Mouse (Mus musculus) CH12.LX (cell line): ENCODE data around the gene Sarnp. TPM values are rescaled to one million over a fixed set of nuclear protein-coding genes. Genes with fewer than 3 reads are reported as not detected.
A peak's percentile ranks its signal among the peaks of the same experiment; 100 is the strongest.

ENCODE experiments used
- DNase-seq: peaks from one replicate; pipeline ENCODE4 v3.0.0-alpha.2; 2013; ENCODE audit errors: extremely low read depth
- H3K27ac ChIP-seq: 2 replicates; pipeline ENCODE4 v1.5.1; 2012; ENCODE audit warnings: low read depth, mild to moderate bottlenecking, control low read depth, moderate library complexity; ENCODE audit not compliant: insufficient read depth
- H3K27me3 ChIP-seq: replicated peaks from 2 replicates; pipeline ENCODE3; 2012; ENCODE audit warnings: inconsistent platforms
- H3K36me3 ChIP-seq, 2 experiments: replicated peaks in 1 of 2; 2 replicates each; pipeline versions ENCODE3 to v1.6.1; 2012; ENCODE audit warnings: inconsistent platforms in 1 of 2, low read length in 1 of 2, mild to moderate bottlenecking in 1 of 2, mixed read lengths in 1 of 2, moderate library complexity in 1 of 2; ENCODE audit not compliant: control insufficient read depth in 1 of 2, insufficient read depth in 1 of 2
- H3K4me1 ChIP-seq, 2 experiments: 2 replicates each; pipeline ENCODE4 v1.6.1; 2012; ENCODE audit warnings: inconsistent platforms in 1 of 2, moderate library complexity in 1 of 2; ENCODE audit not compliant: insufficient read depth in 2 of 2, control insufficient read depth in 1 of 2
- H3K4me2 ChIP-seq: 2 replicates; pipeline ENCODE4 v1.6.1; 2012; ENCODE audit warnings: low read depth, mild to moderate bottlenecking, control low read depth; ENCODE audit not compliant: poor library complexity, insufficient read depth, severe bottlenecking
- H3K4me3 ChIP-seq, 3 experiments: fragments of 150-350 bp in 1 of 3; sonication (generic) in 1 of 3; replicated peaks in 1 of 3; 2 replicates each; pipeline versions ENCODE3 to v1.5.1; 2011 to 2012; ENCODE audit warnings: low read depth in 2 of 3, low read length in 2 of 3, mild to moderate bottlenecking in 2 of 3, moderate library complexity in 2 of 3, control low read depth in 1 of 3, improper control_type of control experiment in 1 of 3, inconsistent platforms in 1 of 3, mixed read lengths in 1 of 3; ENCODE audit not compliant: poor library complexity in 1 of 3
- H3K79me2 ChIP-seq: replicated peaks from 2 replicates; pipeline ENCODE4 v1.6.1; 2012; ENCODE audit warnings: mild to moderate bottlenecking, moderate library complexity; ENCODE audit not compliant: control insufficient read depth, poor library complexity, insufficient read depth, severe bottlenecking; ENCODE audit errors: extremely low read depth
- H3K9ac ChIP-seq: 2 replicates; pipeline ENCODE4 v1.6.1; 2012; ENCODE audit warnings: low read depth, mild to moderate bottlenecking, control low read depth, moderate library complexity; ENCODE audit not compliant: insufficient read depth
- H3K9me3 ChIP-seq: replicated peaks from 2 replicates; pipeline ENCODE3; 2012; ENCODE audit warnings: low read length, inconsistent platforms, mixed read lengths
- BHLHE40 ChIP-seq: IDR thresholded peaks from 2 replicates; pipeline ENCODE4 v1.6.1; 2011; ENCODE audit warnings: mild to moderate bottlenecking, low read depth, low read length, improper control_type of control experiment
- CHD1 ChIP-seq: IDR thresholded peaks from 2 replicates; pipeline ENCODE4 v1.6.1; 2012; ENCODE audit warnings: low read depth, low read length, improper control_type of control experiment, inconsistent platforms
- CHD2 ChIP-seq: IDR thresholded peaks from 2 replicates; pipeline ENCODE4 v1.6.1; 2011; ENCODE audit warnings: low read length, improper control_type of control experiment
- CTCF ChIP-seq, 2 experiments: IDR thresholded peaks in 1 of 2; conservative IDR thresholded peaks in 1 of 2; 2 replicates each; pipeline ENCODE4 v1.5.1; 2011 to 2012; ENCODE audit warnings: low read depth in 2 of 2, low read length in 2 of 2, improper control_type of control experiment in 1 of 2, inconsistent platforms in 1 of 2, mild to moderate bottlenecking in 1 of 2, moderate library complexity in 1 of 2
- E2F4 ChIP-seq: IDR thresholded peaks from 2 replicates; pipeline ENCODE4 v1.6.1; 2011; ENCODE audit warnings: low read depth, low read length, improper control_type of control experiment; ENCODE audit not compliant: insufficient replicate concordance
- ELF1 ChIP-seq: IDR thresholded peaks from 2 replicates; pipeline ENCODE4 v1.6.1; 2014; ENCODE audit warnings: low read depth, mild to moderate bottlenecking, inconsistent platforms, low read length, improper control_type of control experiment
- EP300 ChIP-seq: IDR thresholded peaks from 2 replicates; pipeline ENCODE4 v1.6.1; 2011; ENCODE audit warnings: low read length, improper control_type of control experiment
- ETS1 ChIP-seq: conservative IDR thresholded peaks from 2 replicates; pipeline ENCODE4 v1.6.1; 2012; ENCODE audit warnings: low read depth, mild to moderate bottlenecking, inconsistent platforms, low read length, improper control_type of control experiment, moderate library complexity
- GABPA ChIP-seq: IDR thresholded peaks from 2 replicates; pipeline ENCODE4 v1.6.1; 2012; ENCODE audit warnings: low read depth, low read length, improper control_type of control experiment, inconsistent platforms; ENCODE audit not compliant: insufficient replicate concordance
- HCFC1 ChIP-seq: IDR thresholded peaks from 2 replicates; pipeline ENCODE4 v1.6.1; 2012; ENCODE audit warnings: low read depth, mild to moderate bottlenecking, inconsistent platforms, low read length, improper control_type of control experiment
- IRF4 ChIP-seq: IDR thresholded peaks from 2 replicates; pipeline ENCODE4 v1.6.1; 2014; ENCODE audit warnings: low read depth, mild to moderate bottlenecking, inconsistent platforms, low read length, improper control_type of control experiment
- JUN ChIP-seq: IDR thresholded peaks from 2 replicates; pipeline ENCODE4 v1.6.1; 2011; ENCODE audit warnings: low read depth, mild to moderate bottlenecking, low read length, improper control_type of control experiment, moderate library complexity; ENCODE audit not compliant: insufficient read depth
- JUND ChIP-seq: conservative IDR thresholded peaks from 2 replicates; pipeline ENCODE4 v1.6.1; 2011; ENCODE audit warnings: low read depth, low read length, improper control_type of control experiment
- KAT2A ChIP-seq: IDR thresholded peaks from 2 replicates; pipeline ENCODE4 v1.6.1; 2012; ENCODE audit warnings: low read length, improper control_type of control experiment, inconsistent platforms; ENCODE audit not compliant: insufficient replicate concordance
- MAFK ChIP-seq: IDR thresholded peaks from 2 replicates; pipeline ENCODE4 v1.6.1; 2011; ENCODE audit warnings: low read length, improper control_type of control experiment; ENCODE audit not compliant: insufficient replicate concordance
- MAX ChIP-seq: IDR thresholded peaks from 2 replicates; pipeline ENCODE4 v1.6.1; 2011; ENCODE audit warnings: low read length, improper control_type of control experiment
- MAZ ChIP-seq: IDR thresholded peaks from 2 replicates; pipeline ENCODE4 v1.6.1; 2012; ENCODE audit warnings: low read depth, mild to moderate bottlenecking, inconsistent platforms, low read length, improper control_type of control experiment, moderate library complexity
- MEF2A ChIP-seq: IDR thresholded peaks from 2 replicates; pipeline ENCODE4 v1.6.1; 2014; ENCODE audit warnings: low read depth, mild to moderate bottlenecking, inconsistent platforms, low read length, improper control_type of control experiment, borderline replicate concordance
- MXI1 ChIP-seq: IDR thresholded peaks from 2 replicates; pipeline ENCODE4 v1.6.1; 2011; ENCODE audit warnings: mild to moderate bottlenecking, low read depth, low read length, improper control_type of control experiment
- MYC ChIP-seq: IDR thresholded peaks from 2 replicates; pipeline ENCODE4 v1.6.1; 2011; ENCODE audit warnings: low read depth, mild to moderate bottlenecking, improper control_type of control experiment, low read length
- NELFE ChIP-seq: IDR thresholded peaks from 2 replicates; pipeline ENCODE4 v1.6.1; 2011; ENCODE audit warnings: low read depth, low read length, improper control_type of control experiment
- NRF1 ChIP-seq: IDR thresholded peaks from 2 replicates; pipeline ENCODE4 v1.6.1; 2014; ENCODE audit warnings: low read depth, mild to moderate bottlenecking, inconsistent platforms, low read length, improper control_type of control experiment, moderate library complexity
- PAX5 ChIP-seq: IDR thresholded peaks from 2 replicates; pipeline ENCODE4 v1.6.1; 2012; ENCODE audit warnings: low read length, inconsistent platforms, mixed read lengths
- POLR2A ChIP-seq: IDR thresholded peaks from 2 replicates; pipeline ENCODE4 v1.6.1; 2011; ENCODE audit warnings: low read depth, mild to moderate bottlenecking, improper control_type of control experiment, low read length
- POLR2AphosphoS2 ChIP-seq: IDR thresholded peaks from 2 replicates; pipeline ENCODE4 v1.6.1; 2011; ENCODE audit warnings: low read depth, low read length, improper control_type of control experiment
- RAD21 ChIP-seq: IDR thresholded peaks from 2 replicates; pipeline ENCODE4 v1.6.1; 2011; ENCODE audit warnings: low read depth, mild to moderate bottlenecking, low read length, improper control_type of control experiment, moderate library complexity
- RCOR1 ChIP-seq: conservative IDR thresholded peaks from 2 replicates; pipeline ENCODE4 v1.6.1; 2012; ENCODE audit warnings: low read depth, mild to moderate bottlenecking, inconsistent platforms, low read length, improper control_type of control experiment
- SIN3A ChIP-seq: IDR thresholded peaks from 2 replicates; pipeline ENCODE4 v1.6.1; 2012; ENCODE audit warnings: low read length, improper control_type of control experiment, inconsistent platforms
- SMC3 ChIP-seq: IDR thresholded peaks from 2 replicates; pipeline ENCODE4 v1.6.1; 2011; ENCODE audit warnings: low read depth, low read length, improper control_type of control experiment
- TBP ChIP-seq: conservative IDR thresholded peaks from 2 replicates; pipeline ENCODE4 v1.6.1; 2011; ENCODE audit warnings: low read depth, low read length, improper control_type of control experiment
- TCF12 ChIP-seq: IDR thresholded peaks from 2 replicates; pipeline ENCODE4 v1.6.1; 2014; ENCODE audit warnings: low read depth, mild to moderate bottlenecking, inconsistent platforms, low read length, improper control_type of control experiment
- UBTF ChIP-seq: IDR thresholded peaks from 2 replicates; pipeline ENCODE4 v1.6.1; 2012; ENCODE audit warnings: low read depth, mild to moderate bottlenecking, inconsistent platforms, low read length, improper control_type of control experiment, moderate library complexity
- USF1 ChIP-seq: IDR thresholded peaks from 2 replicates; pipeline ENCODE4 v1.6.1; 2014; ENCODE audit warnings: low read depth, mild to moderate bottlenecking, inconsistent platforms, low read length, improper control_type of control experiment
- USF2 ChIP-seq: conservative IDR thresholded peaks from 2 replicates; pipeline ENCODE4 v1.6.1; 2011; ENCODE audit warnings: low read depth, low read length, improper control_type of control experiment
- ZC3H11A ChIP-seq: IDR thresholded peaks from 2 replicates; pipeline ENCODE4 v1.6.1; 2012; ENCODE audit warnings: low read depth, mild to moderate bottlenecking, inconsistent platforms, low read length, improper control_type of control experiment
- ZKSCAN1 ChIP-seq: IDR thresholded peaks from 2 replicates; pipeline ENCODE4 v1.6.1; 2012; ENCODE audit warnings: low read depth, inconsistent platforms, low read length, improper control_type of control experiment, borderline replicate concordance
- ZMIZ1 ChIP-seq: IDR thresholded peaks from 2 replicates; pipeline ENCODE4 v1.6.1; 2012; ENCODE audit warnings: low read depth, mild to moderate bottlenecking, inconsistent platforms, low read length, improper control_type of control experiment
- ZNF384 ChIP-seq: IDR thresholded peaks from 2 replicates; pipeline ENCODE4 v1.6.1; 2012; ENCODE audit warnings: low read depth, low read length, improper control_type of control experiment, inconsistent platforms
- dilution Hi-C: fragments of 300-500 bp; cut with MboI; formaldehyde crosslinking; loops from 2 replicates; pipeline ENCODE4 v1.14.3; 2020; ENCODE audit warnings: low sequenced_read_pairs; ENCODE audit not compliant: extremely low pct_unique_long_range_greater_than_20kb, extremely low pct_ligation_motif_present
- in situ Hi-C: fragments of 300-500 bp; cut with MboI; formaldehyde crosslinking; loops from 3 replicates; pipeline ENCODE4 v1.14.3; 2019; ENCODE audit warnings: low sequenced_read_pairs, low pct_ligation_motif_present, low pct_unique_long_range_greater_than_20kb, mixed read lengths
- polyA plus RNA-seq: library from polyadenylated mRNA; unstranded; fragments of >175 nt; gene quantifications from 2 replicates; pipeline ENCODE4 v1.2.1, GENCODE M21; 2012; ENCODE audit warnings: low read depth; ENCODE audit not compliant: insufficient read length
- total RNA-seq, 2 experiments: library from RNA; depleted of rRNA; stranded (reverse); fragments of 300-350 nt in 1 of 2; fragments of >200 nt in 1 of 2; gene quantifications; 2 replicates each; pipeline ENCODE4 v1.2.3; 2012 to 2014

Sarnp gene
- total and polyA plus RNA-seq, 3 experiments = 75.4 to 283 (median 170) TPM

DNA sequence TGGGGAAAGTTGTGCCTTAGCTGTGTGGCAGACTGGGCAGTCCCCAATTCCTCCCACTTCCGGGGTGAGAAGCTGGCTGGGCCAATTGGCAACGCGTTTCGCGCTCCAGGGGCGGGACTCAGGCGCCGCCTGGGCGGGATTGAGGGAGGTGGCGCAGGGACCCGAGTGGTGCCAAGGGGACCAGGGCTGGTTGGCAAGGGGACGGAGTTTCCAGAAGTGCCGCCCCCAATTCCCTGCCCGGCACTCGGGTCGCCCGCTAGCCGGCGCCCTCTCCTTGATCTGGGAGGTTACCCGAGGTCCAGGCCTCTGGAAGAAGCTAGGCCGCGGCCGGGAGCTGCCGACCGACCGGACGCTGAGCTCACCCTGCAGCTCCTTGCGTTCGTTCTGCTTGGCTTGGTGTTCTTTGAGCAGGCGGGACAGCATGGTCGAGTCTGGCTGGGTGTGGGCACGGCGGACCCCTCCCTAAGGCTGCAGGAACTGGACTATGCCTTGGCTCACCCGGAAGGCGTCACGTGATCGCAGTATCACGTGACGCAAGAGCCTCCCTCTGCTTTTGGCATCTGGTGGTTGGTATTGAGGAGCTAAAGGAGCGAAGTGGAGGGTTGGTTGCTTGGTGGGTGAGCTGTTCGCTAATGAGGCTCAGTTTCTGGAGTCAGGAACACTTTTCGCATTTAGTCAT is 106.0 kb downstream of the Sarnp start:
- dilution Hi-C loops = no loop called here
- Histone ChIP-seq H3K36me3 (peaks cover 3 to 31% of the 10 kb centered on the region in 2 experiments), H3K79me2 (no peaks in the 10 kb centered on the region), H3K9me3 (no peaks in the 10 kb centered on the region), H3K27ac (peak overlapping the region; percentile 64), H3K4me2 (peak overlapping the region; percentile 80), H3K4me3 (peak overlapping the region; percentile 81 to 91 (median 85)), H3K4me1 (peaks cover 6 to 21% of the 10 kb centered on the region in 2 experiments), H3K9ac (peak overlapping the region; percentile 96), H3K27me3 (peaks cover 3% of the 10 kb centered on the region)
- in situ Hi-C loops = no loop called here
- DNase-seq = peak; percentile 87
- TF ChIP-seq KAT2A (0 out of 2 replicates have a peak, but pooled peaks have one; percentile 40), ZNF384 (no peak), MAX (peak; percentile 97), JUND (no peak), NRF1 (0 out of 2 replicates have a peak, but pooled peaks have one; percentile 48), TBP (0 out of 2 replicates have a peak, but pooled peaks have one; percentile 46), POLR2A (peak; percentile 62; the same call in 1 of the 2 replicates), ZC3H11A (no peak), CTCF (conservative IDR thresholded peaks at IDR 0.05 in 1 of 2, IDR thresholded peaks at IDR 0.05 in 1 of 2; ENCODE audit: low read depth in 2 of 2, low read length in 2 of 2) (0 out of 4 replicates have a peak, but pooled peaks of 1 of the 2 experiments have one; percentile 8), IRF4 (peak; percentile 77), NELFE (peak; percentile 41; the same call in 1 of the 2 replicates), SIN3A (peak; percentile 99), MAZ (no peak; the same call in 1 of the 2 replicates), SMC3 (no peak), POLR2AphosphoS2 (no peak; the same call in 1 of the 2 replicates), ELF1 (peak; percentile 93), CHD1 (no peak), UBTF (no peak), GABPA (no peak), MXI1 (peak; percentile 91), RAD21 (no peak), ZKSCAN1 (no peak), RCOR1 (no peak), CHD2 (peak; percentile 32; the same call in 1 of the 2 replicates), MEF2A (no peak; the same call in none of the 2 replicates), MAFK (no peak), USF2 (peak; percentile 100), EP300 (no peak), ZMIZ1 (no peak; the same call in 1 of the 2 replicates), ETS1 (0 out of 2 replicates have a peak, but pooled peaks have one; percentile 34), BHLHE40 (peak; percentile 98), TCF12 (peak; percentile 34; the same call in 1 of the 2 replicates), PAX5 (no peak), JUN (no peak), USF1 (peak; percentile 99), MYC (0 out of 2 replicates have a peak, but pooled peaks have one; percentile 22), HCFC1 (peak; percentile 71), E2F4 (no peak)
